Mouse (Mus musculus) CH12.LX (cell line): Measurements from ENCODE around the gene Slfn8. TPM values are rescaled to one million over a fixed set of nuclear protein-coding genes. Genes with fewer than 3 reads are reported as not detected.
"Not testable (repeated sequence)": the region's sequence is repeated elsewhere in the genome, so short reads cannot be mapped to it uniquely, and the experiment has no call there.

Experiments
- DNase-seq: peaks from one replicate; pipeline ENCODE4 v3.0.0-alpha.2; 2013; ENCODE audit errors: extremely low read depth
- H3K27ac ChIP-seq: 2 replicates; pipeline ENCODE4 v1.5.1; 2012; ENCODE audit warnings: low read depth, mild to moderate bottlenecking, control low read depth, moderate library complexity; ENCODE audit not compliant: insufficient read depth
- H3K27me3 ChIP-seq: replicated peaks from 2 replicates; pipeline ENCODE3; 2012; ENCODE audit warnings: inconsistent platforms
- H3K36me3 ChIP-seq, 2 experiments: replicated peaks in 1 of 2; 2 replicates each; pipeline versions ENCODE3 to v1.6.1; 2012; ENCODE audit warnings: inconsistent platforms in 1 of 2, low read length in 1 of 2, mild to moderate bottlenecking in 1 of 2, mixed read lengths in 1 of 2, moderate library complexity in 1 of 2; ENCODE audit not compliant: control insufficient read depth in 1 of 2, insufficient read depth in 1 of 2
- H3K4me1 ChIP-seq, 2 experiments: 2 replicates each; pipeline ENCODE4 v1.6.1; 2012; ENCODE audit warnings: inconsistent platforms in 1 of 2, moderate library complexity in 1 of 2; ENCODE audit not compliant: insufficient read depth in 2 of 2, control insufficient read depth in 1 of 2
- H3K4me2 ChIP-seq: 2 replicates; pipeline ENCODE4 v1.6.1; 2012; ENCODE audit warnings: low read depth, mild to moderate bottlenecking, control low read depth; ENCODE audit not compliant: poor library complexity, insufficient read depth, severe bottlenecking
- H3K4me3 ChIP-seq, 3 experiments: fragments of 150-350 bp in 1 of 3; sonication (generic) in 1 of 3; replicated peaks in 1 of 3; 2 replicates each; pipeline versions ENCODE3 to v1.5.1; 2011 to 2012; ENCODE audit warnings: low read depth in 2 of 3, low read length in 2 of 3, mild to moderate bottlenecking in 2 of 3, moderate library complexity in 2 of 3, control low read depth in 1 of 3, improper control_type of control experiment in 1 of 3, inconsistent platforms in 1 of 3, mixed read lengths in 1 of 3; ENCODE audit not compliant: poor library complexity in 1 of 3
- H3K79me2 ChIP-seq: replicated peaks from 2 replicates; pipeline ENCODE4 v1.6.1; 2012; ENCODE audit warnings: mild to moderate bottlenecking, moderate library complexity; ENCODE audit not compliant: control insufficient read depth, poor library complexity, insufficient read depth, severe bottlenecking; ENCODE audit errors: extremely low read depth
- H3K9ac ChIP-seq: 2 replicates; pipeline ENCODE4 v1.6.1; 2012; ENCODE audit warnings: low read depth, mild to moderate bottlenecking, control low read depth, moderate library complexity; ENCODE audit not compliant: insufficient read depth
- H3K9me3 ChIP-seq: replicated peaks from 2 replicates; pipeline ENCODE3; 2012; ENCODE audit warnings: low read length, inconsistent platforms, mixed read lengths
- BHLHE40 ChIP-seq: IDR thresholded peaks from 2 replicates; pipeline ENCODE4 v1.6.1; 2011; ENCODE audit warnings: mild to moderate bottlenecking, low read depth, low read length, improper control_type of control experiment
- CHD1 ChIP-seq: IDR thresholded peaks from 2 replicates; pipeline ENCODE4 v1.6.1; 2012; ENCODE audit warnings: low read depth, low read length, improper control_type of control experiment, inconsistent platforms
- CTCF ChIP-seq, 2 experiments: IDR thresholded peaks in 1 of 2; conservative IDR thresholded peaks in 1 of 2; 2 replicates each; pipeline ENCODE4 v1.5.1; 2011 to 2012; ENCODE audit warnings: low read depth in 2 of 2, low read length in 2 of 2, improper control_type of control experiment in 1 of 2, inconsistent platforms in 1 of 2, mild to moderate bottlenecking in 1 of 2, moderate library complexity in 1 of 2
- ELF1 ChIP-seq: IDR thresholded peaks from 2 replicates; pipeline ENCODE4 v1.6.1; 2014; ENCODE audit warnings: low read depth, mild to moderate bottlenecking, inconsistent platforms, low read length, improper control_type of control experiment
- ETS1 ChIP-seq: conservative IDR thresholded peaks from 2 replicates; pipeline ENCODE4 v1.6.1; 2012; ENCODE audit warnings: low read depth, mild to moderate bottlenecking, inconsistent platforms, low read length, improper control_type of control experiment, moderate library complexity
- HCFC1 ChIP-seq: IDR thresholded peaks from 2 replicates; pipeline ENCODE4 v1.6.1; 2012; ENCODE audit warnings: low read depth, mild to moderate bottlenecking, inconsistent platforms, low read length, improper control_type of control experiment
- IRF4 ChIP-seq: IDR thresholded peaks from 2 replicates; pipeline ENCODE4 v1.6.1; 2014; ENCODE audit warnings: low read depth, mild to moderate bottlenecking, inconsistent platforms, low read length, improper control_type of control experiment
- JUN ChIP-seq: IDR thresholded peaks from 2 replicates; pipeline ENCODE4 v1.6.1; 2011; ENCODE audit warnings: low read depth, mild to moderate bottlenecking, low read length, improper control_type of control experiment, moderate library complexity; ENCODE audit not compliant: insufficient read depth
- KAT2A ChIP-seq: IDR thresholded peaks from 2 replicates; pipeline ENCODE4 v1.6.1; 2012; ENCODE audit warnings: low read length, improper control_type of control experiment, inconsistent platforms; ENCODE audit not compliant: insufficient replicate concordance
- MAX ChIP-seq: IDR thresholded peaks from 2 replicates; pipeline ENCODE4 v1.6.1; 2011; ENCODE audit warnings: low read length, improper control_type of control experiment
- MEF2A ChIP-seq: IDR thresholded peaks from 2 replicates; pipeline ENCODE4 v1.6.1; 2014; ENCODE audit warnings: low read depth, mild to moderate bottlenecking, inconsistent platforms, low read length, improper control_type of control experiment, borderline replicate concordance
- MXI1 ChIP-seq: IDR thresholded peaks from 2 replicates; pipeline ENCODE4 v1.6.1; 2011; ENCODE audit warnings: mild to moderate bottlenecking, low read depth, low read length, improper control_type of control experiment
- NELFE ChIP-seq: IDR thresholded peaks from 2 replicates; pipeline ENCODE4 v1.6.1; 2011; ENCODE audit warnings: low read depth, low read length, improper control_type of control experiment
- NRF1 ChIP-seq: IDR thresholded peaks from 2 replicates; pipeline ENCODE4 v1.6.1; 2014; ENCODE audit warnings: low read depth, mild to moderate bottlenecking, inconsistent platforms, low read length, improper control_type of control experiment, moderate library complexity
- POLR2AphosphoS2 ChIP-seq: IDR thresholded peaks from 2 replicates; pipeline ENCODE4 v1.6.1; 2011; ENCODE audit warnings: low read depth, low read length, improper control_type of control experiment
- RCOR1 ChIP-seq: conservative IDR thresholded peaks from 2 replicates; pipeline ENCODE4 v1.6.1; 2012; ENCODE audit warnings: low read depth, mild to moderate bottlenecking, inconsistent platforms, low read length, improper control_type of control experiment
- SMC3 ChIP-seq: IDR thresholded peaks from 2 replicates; pipeline ENCODE4 v1.6.1; 2011; ENCODE audit warnings: low read depth, low read length, improper control_type of control experiment
- TBP ChIP-seq: conservative IDR thresholded peaks from 2 replicates; pipeline ENCODE4 v1.6.1; 2011; ENCODE audit warnings: low read depth, low read length, improper control_type of control experiment
- UBTF ChIP-seq: IDR thresholded peaks from 2 replicates; pipeline ENCODE4 v1.6.1; 2012; ENCODE audit warnings: low read depth, mild to moderate bottlenecking, inconsistent platforms, low read length, improper control_type of control experiment, moderate library complexity
- USF2 ChIP-seq: conservative IDR thresholded peaks from 2 replicates; pipeline ENCODE4 v1.6.1; 2011; ENCODE audit warnings: low read depth, low read length, improper control_type of control experiment
- ZMIZ1 ChIP-seq: IDR thresholded peaks from 2 replicates; pipeline ENCODE4 v1.6.1; 2012; ENCODE audit warnings: low read depth, mild to moderate bottlenecking, inconsistent platforms, low read length, improper control_type of control experiment
- ZNF384 ChIP-seq: IDR thresholded peaks from 2 replicates; pipeline ENCODE4 v1.6.1; 2012; ENCODE audit warnings: low read depth, low read length, improper control_type of control experiment, inconsistent platforms
- dilution Hi-C: fragments of 300-500 bp; cut with MboI; formaldehyde crosslinking; loops from 2 replicates; pipeline ENCODE4 v1.14.3; 2020; ENCODE audit warnings: low sequenced_read_pairs; ENCODE audit not compliant: extremely low pct_unique_long_range_greater_than_20kb, extremely low pct_ligation_motif_present
- in situ Hi-C: fragments of 300-500 bp; cut with MboI; formaldehyde crosslinking; loops from 3 replicates; pipeline ENCODE4 v1.14.3; 2019; ENCODE audit warnings: low sequenced_read_pairs, low pct_ligation_motif_present, low pct_unique_long_range_greater_than_20kb, mixed read lengths
- polyA plus RNA-seq: library from polyadenylated mRNA; unstranded; fragments of >175 nt; gene quantifications from 2 replicates; pipeline ENCODE4 v1.2.1, GENCODE M21; 2012; ENCODE audit warnings: low read depth; ENCODE audit not compliant: insufficient read length
- total RNA-seq, 2 experiments: library from RNA; depleted of rRNA; stranded (reverse); fragments of 300-350 nt in 1 of 2; fragments of >200 nt in 1 of 2; gene quantifications; 2 replicates each; pipeline ENCODE4 v1.2.3; 2012 to 2014

The Slfn8 gene
- total and polyA plus RNA-seq, 3 experiments: 3.4 to 6.3 (median 4.1) TPM

- H3K27me3 ChIP-seq, H3K27ac ChIP-seq, in situ Hi-C loops, H3K79me2 ChIP-seq, H3K9me3 ChIP-seq, dilution Hi-C loops, H3K36me3 ChIP-seq: not testable (repeated sequence)
- Histone ChIP-seq H3K4me3 (peak overlapping the region; percentile 52 to 60 (median 56)), H3K4me2 (peak overlapping the region; percentile 86), H3K9ac (peak overlapping the region; percentile 54), H3K4me1 (peaks cover 2 to 31% of the 10 kb centered on the region in 2 experiments)
- DNase-seq: peak; percentile 29
- TF ChIP-seq ELF1: 0 out of 2 replicates have a peak, but pooled peaks have one; percentile 15
- TF ChIP-seq, all 38 proteins: peak for 1; not testable (repeated sequence) for 37
These were observed 29.8 kb downstream of the Slfn8 start for GRCm38 (mm10) chr11:82990612-82991385.

GRCm38 (mm10) chr11:82989357-82989756 lies 31.3 kb downstream of the Slfn8 start:
- H3K4me3 ChIP-seq: no peak overlapping the region
- TF ChIP-seq POLR2AphosphoS2: no peak
- TF ChIP-seq MEF2A: no peak
- no peak for TF ChIP-seq RCOR1
- no peak for TF ChIP-seq TBP
- TF ChIP-seq SMC3: no peak
- TF ChIP-seq KAT2A: no peak
- TF ChIP-seq USF2: no peak
- TF ChIP-seq MAX: no peak
- no peak for TF ChIP-seq MXI1
- TF ChIP-seq CHD1: no peak
- H3K4me2 ChIP-seq: no peak overlapping the region
- no peak for DNase-seq
- H3K4me1 ChIP-seq: peaks cover 2 to 28% of the 10 kb centered on the region in 2 experiments
- peaks cover 7% of the 10 kb centered on the region for H3K9me3 ChIP-seq
- peaks cover 6 to 20% of the 10 kb centered on the region in 2 experiments for H3K36me3 ChIP-seq
- H3K27me3 ChIP-seq: no peaks in the 10 kb centered on the region
- in situ Hi-C loops (no loop called here), dilution Hi-C loops (no loop called here)
- no peak overlapping the region for H3K27ac ChIP-seq
- H3K79me2 ChIP-seq: 0 out of 2 replicates have a peak, but pooled peaks cover 2% of the 10 kb centered on the region
- H3K9ac ChIP-seq: no peak overlapping the region

GRCm38 (mm10) chr11:82987621-82988020 lies 33.0 kb downstream of the Slfn8 start:
- dilution Hi-C loops (no loop called here), in situ Hi-C loops (no loop called here)
- H3K9me3 ChIP-seq: peaks cover 12% of the 10 kb centered on the region
- TF ChIP-seq HCFC1 (no peak), UBTF (no peak), NRF1 (no peak), ZNF384 (no peak), ZMIZ1 (no peak), BHLHE40 (no peak), ETS1 (no peak), KAT2A (no peak), IRF4 (no peak), RCOR1 (no peak), JUN (no peak), CTCF (conservative IDR thresholded peaks at IDR 0.05 in 1 of 2, IDR thresholded peaks at IDR 0.05 in 1 of 2; ENCODE audit: low read depth in 2 of 2, low read length in 2 of 2) (no peak), USF2 (no peak), NELFE (no peak)
- H3K79me2 ChIP-seq: 0 out of 2 replicates have a peak, but pooled peaks cover 2% of the 10 kb centered on the region
- H3K9ac ChIP-seq: no peak overlapping the region
- no peak overlapping the region for H3K4me2 ChIP-seq
- H3K4me1 ChIP-seq: peaks cover under 1 to 21% of the 10 kb centered on the region in 2 experiments
- H3K27me3 ChIP-seq: no peaks in the 10 kb centered on the region
- H3K36me3 ChIP-seq: peaks cover 10 to 31% of the 10 kb centered on the region in 2 experiments
- no peak for DNase-seq
- no peak overlapping the region for H3K4me3 ChIP-seq
- no peak overlapping the region for H3K27ac ChIP-seq
